Mouse (Mus musculus): ENCODE measurements around the gene Abca2. TPM values are rescaled to one million over a fixed set of nuclear protein-coding genes. Genes with fewer than 3 reads are reported as not detected.
A peak's percentile ranks its signal among the peaks of the same experiment; 100 is the strongest.
"Not testable (repeated sequence)": the region's sequence is repeated elsewhere in the genome, so short reads cannot be mapped to it uniquely, and the experiment has no call there.

Gene Abca2
- polyA plus RNA-seq, 1 experiment from 2014 or later = 14.9 TPM

DNA sequence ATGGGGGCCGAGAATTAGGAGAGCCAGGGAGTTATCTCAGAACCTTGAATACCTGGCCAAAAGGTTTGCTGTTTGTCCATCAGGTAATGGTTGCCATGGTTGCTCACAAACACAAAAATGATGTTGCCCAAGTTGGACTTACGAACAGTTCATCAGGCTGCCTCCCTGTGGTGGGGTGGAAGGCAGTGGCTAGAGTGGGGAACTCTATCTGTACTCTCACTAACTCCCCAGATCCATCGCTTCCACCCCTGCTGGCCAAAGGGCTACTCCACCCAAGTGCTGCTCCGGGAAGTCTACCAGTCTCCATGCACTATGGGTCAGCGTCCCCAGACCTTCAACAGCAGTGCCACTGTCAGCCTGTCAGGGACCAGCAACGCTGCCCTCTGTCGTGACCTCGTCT lies 29.5 kb upstream of the Abca2 start, which contains the start of gene Npdc1:
Gene Npdc1, plus strand, starts transcription at position 301 of the 400 bp plus-strand sequence.
- no peak within 1 kb of the TSS for H3K9ac ChIP-seq (replicated peaks; ENCODE audit: low read depth, low read length)
- peaks cover 44% of the 10 kb centered on the region for H3K27me3 ChIP-seq (replicated peaks; ENCODE audit: control insufficient read depth, insufficient read depth, low read length)
- no peaks in the 10 kb centered on the region for H3K9me3 ChIP-seq (ENCODE audit: control insufficient read depth, low read length)
- no peaks in the 10 kb centered on the region for H3K36me3 ChIP-seq (ENCODE audit: control insufficient read depth, insufficient read depth)
- H3K4me1 ChIP-seq (replicated peaks; ENCODE audit: control insufficient read depth, insufficient read depth, low read length) = peaks cover 29% of the 10 kb centered on the region
- H3K4me3 ChIP-seq (replicated peaks; ENCODE audit: low read length) = no peak within 1 kb of the TSS
- no peak for ATAC-seq
- no peak within 1 kb of the TSS for H3K4me2 ChIP-seq (ENCODE audit: low read length)
- 68% methylated on average over 8 of the region's 8 CpGs for WGBS
- H3K27ac ChIP-seq (ENCODE audit: low read length) = no peak within 1 kb of the TSS

DNA sequence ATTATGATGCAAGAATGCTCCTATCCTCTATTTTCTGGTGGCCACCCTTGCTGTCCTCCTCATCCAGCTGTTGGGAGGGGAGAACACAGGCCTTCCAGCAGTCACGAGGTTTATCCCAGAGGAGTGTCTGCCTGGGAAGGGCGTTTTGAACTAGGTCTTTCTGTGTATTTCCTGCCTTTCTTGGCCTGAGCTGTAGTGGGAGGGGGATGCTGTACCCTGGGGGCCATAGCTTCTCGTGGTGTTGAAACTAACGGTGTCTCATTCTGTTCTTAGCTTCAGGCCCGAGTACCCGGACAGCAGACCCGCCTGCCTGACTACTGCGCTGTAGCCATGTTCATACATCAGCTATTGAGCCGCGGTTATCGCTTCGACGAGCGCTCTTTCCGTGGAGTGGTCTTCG lies 28.2 kb upstream of the Abca2 start:
- H3K9ac ChIP-seq (replicated peaks; ENCODE audit: low read depth, low read length) = peak overlapping the region; percentile 47
- H3K36me3 ChIP-seq (ENCODE audit: control insufficient read depth, insufficient read depth) = no peaks in the 10 kb centered on the region
- H3K4me3 ChIP-seq (replicated peaks; ENCODE audit: low read length) = peak overlapping the region; percentile 37
- peak overlapping the region; percentile 68 for H3K4me2 ChIP-seq (ENCODE audit: low read length)
- H3K27me3 ChIP-seq (replicated peaks; ENCODE audit: control insufficient read depth, insufficient read depth, low read length) = peaks cover 36% of the 10 kb centered on the region
- ATAC-seq = no peak
- H3K9me3 ChIP-seq (ENCODE audit: control insufficient read depth, low read length) = no peaks in the 10 kb centered on the region
- peaks cover 38% of the 10 kb centered on the region for H3K4me1 ChIP-seq (replicated peaks; ENCODE audit: control insufficient read depth, insufficient read depth, low read length)
- H3K27ac ChIP-seq (ENCODE audit: low read length) = no peak overlapping the region
- WGBS = 25% methylated on average over 16 of the region's 16 CpGs

GRCm38 (mm10) chr2:25400764-25401163 lies 27.7 kb upstream of the Abca2 start:
- Histone ChIP-seq H3K9me3 (ENCODE audit: control insufficient read depth, low read length) (no peaks in the 10 kb centered on the region), H3K36me3 (ENCODE audit: control insufficient read depth, insufficient read depth) (no peaks in the 10 kb centered on the region), H3K9ac (replicated peaks; ENCODE audit: low read depth, low read length) (peak overlapping the region; percentile 47), H3K27ac (ENCODE audit: low read length) (no peak overlapping the region), H3K4me3 (replicated peaks; ENCODE audit: low read length) (peak overlapping the region; percentile 37), H3K27me3 (replicated peaks; ENCODE audit: control insufficient read depth, insufficient read depth, low read length) (peaks cover 33% of the 10 kb centered on the region), H3K4me2 (ENCODE audit: low read length) (peak overlapping the region; percentile 68), H3K4me1 (replicated peaks; ENCODE audit: control insufficient read depth, insufficient read depth, low read length) (peaks cover 38% of the 10 kb centered on the region)
- no peak for ATAC-seq
- 3% methylated on average over 17 of the region's 17 CpGs for WGBS

GRCm38 (mm10) chr2:25402377-25402971 lies 26.0 kb upstream of the Abca2 start:
- H3K36me3 ChIP-seq (ENCODE audit: control insufficient read depth, insufficient read depth) = no peaks in the 10 kb centered on the region
- H3K27ac ChIP-seq (ENCODE audit: low read length) = peak overlapping the region; percentile 90
- WGBS = under 1% methylated on average over 13 of the region's 13 CpGs
- H3K27me3 ChIP-seq (replicated peaks; ENCODE audit: control insufficient read depth, insufficient read depth, low read length) = peaks cover 19% of the 10 kb centered on the region
- peaks cover 28% of the 10 kb centered on the region for H3K4me1 ChIP-seq (replicated peaks; ENCODE audit: control insufficient read depth, insufficient read depth, low read length)
- H3K4me3 ChIP-seq (replicated peaks; ENCODE audit: low read length) = peak overlapping the region; percentile 89
- ATAC-seq = peak; percentile 7
- peak overlapping the region; percentile 67 for H3K4me2 ChIP-seq (ENCODE audit: low read length)
- peak overlapping the region; percentile 95 for H3K9ac ChIP-seq (replicated peaks; ENCODE audit: low read depth, low read length)
- H3K9me3 ChIP-seq (ENCODE audit: control insufficient read depth, low read length) = no peaks in the 10 kb centered on the region

- Histone ChIP-seq H3K9me3 (ENCODE audit: control insufficient read depth, low read length) (no peaks in the 10 kb centered on the region), H3K36me3 (ENCODE audit: control insufficient read depth, insufficient read depth) (peaks cover 3% of the 10 kb centered on the region; the same call in 1 of the 2 replicates), H3K27me3 (replicated peaks; ENCODE audit: control insufficient read depth, insufficient read depth, low read length) (peaks cover 13% of the 10 kb centered on the region), H3K4me1 (replicated peaks; ENCODE audit: control insufficient read depth, insufficient read depth, low read length) (peaks cover 28% of the 10 kb centered on the region), H3K27ac (ENCODE audit: low read length) (peak overlapping the region; percentile 90), H3K4me2 (ENCODE audit: low read length) (peak overlapping the region; percentile 67), H3K4me3 (replicated peaks; ENCODE audit: low read length) (peak overlapping the region; percentile 89), H3K9ac (replicated peaks; ENCODE audit: low read depth, low read length) (peak overlapping the region; percentile 95)
- ATAC-seq = peak; percentile 87
- WGBS = under 1% methylated on average over 50 of the region's 54 CpGs
Observed at GRCm38 (mm10) chr2:25402972-25403601, 25.4 kb upstream of the Abca2 start.

DNA sequence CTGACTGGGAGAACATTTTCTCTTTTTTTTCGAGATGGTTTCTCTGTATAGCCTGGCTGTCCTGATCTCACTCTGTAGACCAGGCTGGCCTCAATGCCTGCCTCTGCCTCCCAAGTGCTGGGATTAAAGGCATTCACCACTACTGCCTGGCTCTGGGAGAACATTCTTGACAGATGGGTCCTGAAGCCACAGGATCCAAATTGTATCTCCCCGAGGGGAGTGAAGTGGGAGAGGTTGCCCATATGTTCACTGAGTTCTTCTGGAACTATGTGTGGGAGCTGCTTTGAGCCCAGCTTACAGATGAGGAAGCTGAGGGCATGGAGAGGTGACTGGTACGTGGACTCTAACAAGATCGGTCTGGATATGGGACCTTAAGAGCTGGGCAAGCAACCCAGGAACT lies 24.5 kb upstream of the Abca2 start:
- Histone ChIP-seq H3K9ac (replicated peaks; ENCODE audit: low read depth, low read length) (peak overlapping the region; percentile 95), H3K36me3 (ENCODE audit: control insufficient read depth, insufficient read depth) (peaks cover 6% of the 10 kb centered on the region; the same call in 1 of the 2 replicates), H3K4me3 (replicated peaks; ENCODE audit: low read length) (peak overlapping the region; percentile 89), H3K9me3 (ENCODE audit: control insufficient read depth, low read length) (no peaks in the 10 kb centered on the region), H3K4me1 (replicated peaks; ENCODE audit: control insufficient read depth, insufficient read depth, low read length) (peaks cover 28% of the 10 kb centered on the region), H3K4me2 (ENCODE audit: low read length) (peak overlapping the region; percentile 67), H3K27ac (ENCODE audit: low read length) (no peak overlapping the region), H3K27me3 (replicated peaks; ENCODE audit: control insufficient read depth, insufficient read depth, low read length) (peaks cover 9% of the 10 kb centered on the region)
- no peak for ATAC-seq
- 76% methylated on average over 4 of the region's 4 CpGs for WGBS

DNA sequence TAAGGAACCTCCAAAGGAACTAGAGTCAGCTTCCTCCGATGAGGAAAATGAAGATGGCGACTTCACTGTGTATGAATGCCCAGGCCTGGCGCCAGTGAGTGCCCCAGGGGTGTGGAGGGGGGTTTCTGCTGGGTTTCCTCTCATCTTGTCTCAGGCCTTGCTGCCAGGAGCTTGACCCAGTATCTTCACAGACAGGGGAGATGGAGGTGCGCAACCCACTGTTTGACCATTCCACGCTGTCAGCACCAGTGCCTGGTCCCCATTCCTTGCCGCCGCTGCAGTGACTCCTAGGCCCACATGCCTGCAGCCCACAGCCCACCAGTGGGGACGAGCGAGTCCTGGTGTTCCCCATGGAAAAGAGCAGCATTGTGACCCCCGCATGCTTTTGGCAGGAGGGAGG lies 19.6 kb upstream of the Abca2 start:
- Histone ChIP-seq H3K4me2 (ENCODE audit: low read length) (no peak overlapping the region), H3K9me3 (ENCODE audit: control insufficient read depth, low read length) (no peaks in the 10 kb centered on the region), H3K27ac (ENCODE audit: low read length) (no peak overlapping the region), H3K4me3 (replicated peaks; ENCODE audit: low read length) (no peak overlapping the region), H3K4me1 (replicated peaks; ENCODE audit: control insufficient read depth, insufficient read depth, low read length) (peaks cover 18% of the 10 kb centered on the region), H3K36me3 (ENCODE audit: control insufficient read depth, insufficient read depth) (peaks cover 12% of the 10 kb centered on the region; the same call in 1 of the 2 replicates), H3K9ac (replicated peaks; ENCODE audit: low read depth, low read length) (no peak overlapping the region), H3K27me3 (replicated peaks; ENCODE audit: control insufficient read depth, insufficient read depth, low read length) (no peaks in the 10 kb centered on the region)
- no peak for ATAC-seq
- 91% methylated on average over 10 of the region's 10 CpGs for WGBS

DNA sequence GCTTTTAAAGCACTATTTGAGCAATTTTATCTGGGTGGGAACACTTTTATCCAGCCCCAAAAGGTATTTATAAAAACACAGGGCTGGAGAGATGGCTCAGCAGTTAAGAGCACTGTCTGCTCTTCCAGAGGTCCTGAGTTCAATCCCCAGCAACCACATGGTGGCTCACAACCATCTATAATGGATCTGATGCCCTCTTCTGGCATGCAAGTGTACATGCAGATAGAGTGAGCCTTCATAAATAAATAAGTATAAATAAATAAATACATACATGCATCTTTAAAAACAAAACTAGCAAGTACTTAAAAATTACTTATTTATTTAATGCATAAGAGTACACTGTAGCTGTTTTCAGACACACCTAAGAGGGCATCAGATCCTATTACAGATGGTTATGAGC lies 15.1 kb upstream of the Abca2 start:
- not testable (repeated sequence) for H3K9me3 ChIP-seq (ENCODE audit: control insufficient read depth, low read length); H3K27ac ChIP-seq (ENCODE audit: low read length); H3K9ac ChIP-seq (replicated peaks; ENCODE audit: low read depth, low read length); H3K27me3 ChIP-seq (replicated peaks; ENCODE audit: control insufficient read depth, insufficient read depth, low read length); H3K4me1 ChIP-seq (replicated peaks; ENCODE audit: control insufficient read depth, insufficient read depth, low read length); ATAC-seq; H3K4me3 ChIP-seq (replicated peaks; ENCODE audit: low read length); H3K4me2 ChIP-seq (ENCODE audit: low read length); H3K36me3 ChIP-seq (ENCODE audit: control insufficient read depth, insufficient read depth)

GRCm38 (mm10) chr2:25417426-25417825 lies 11.1 kb upstream of the Abca2 start:
- WGBS = 7% methylated on average over 3 of the region's 3 CpGs
- Histone ChIP-seq H3K27me3 (replicated peaks; ENCODE audit: control insufficient read depth, insufficient read depth, low read length) (no peaks in the 10 kb centered on the region), H3K9me3 (ENCODE audit: control insufficient read depth, low read length) (no peaks in the 10 kb centered on the region), H3K9ac (replicated peaks; ENCODE audit: low read depth, low read length) (no peak overlapping the region), H3K4me1 (replicated peaks; ENCODE audit: control insufficient read depth, insufficient read depth, low read length) (no peaks in the 10 kb centered on the region), H3K4me2 (ENCODE audit: low read length) (no peak overlapping the region), H3K36me3 (ENCODE audit: control insufficient read depth, insufficient read depth) (no peaks in the 10 kb centered on the region), H3K4me3 (replicated peaks; ENCODE audit: low read length) (no peak overlapping the region), H3K27ac (ENCODE audit: low read length) (no peak overlapping the region)
- no peak for ATAC-seq

Data from forebrain, embryonic 16.5 days (tissue).